Mouse (Mus musculus) CD4-positive, CD25-positive, alpha-beta regulatory T cell, adult 2 months (primary cell): ENCODE data around the gene Cib4.

Source experiments
- DNase-seq: peaks from one replicate; pipeline ENCODE4 v3.0.0-alpha.2; 2012; ENCODE audit warnings: low read depth, low spot score

Cib4 gene

DNA sequence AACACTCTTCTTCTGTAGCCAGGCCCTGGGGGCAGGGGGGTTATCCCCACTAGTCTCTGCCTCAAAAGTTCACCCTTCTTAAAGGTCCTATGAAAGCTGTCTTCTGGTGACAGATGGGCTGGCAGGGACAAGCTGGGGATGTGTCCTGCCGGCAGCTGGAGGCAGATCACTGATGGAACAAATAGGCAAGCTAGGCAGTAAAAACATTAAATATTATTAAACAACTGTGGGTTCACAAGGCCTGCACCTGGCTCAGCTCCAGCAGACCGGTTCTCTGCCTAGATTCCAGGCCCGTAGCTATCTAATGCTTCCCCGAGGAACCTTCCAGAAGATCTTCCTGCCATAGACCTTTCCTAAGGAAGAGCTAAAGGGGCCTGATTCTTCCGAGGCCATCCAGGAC lies 27.5 kb downstream of the Cib4 start:
- no peak for DNase-seq

DNA sequence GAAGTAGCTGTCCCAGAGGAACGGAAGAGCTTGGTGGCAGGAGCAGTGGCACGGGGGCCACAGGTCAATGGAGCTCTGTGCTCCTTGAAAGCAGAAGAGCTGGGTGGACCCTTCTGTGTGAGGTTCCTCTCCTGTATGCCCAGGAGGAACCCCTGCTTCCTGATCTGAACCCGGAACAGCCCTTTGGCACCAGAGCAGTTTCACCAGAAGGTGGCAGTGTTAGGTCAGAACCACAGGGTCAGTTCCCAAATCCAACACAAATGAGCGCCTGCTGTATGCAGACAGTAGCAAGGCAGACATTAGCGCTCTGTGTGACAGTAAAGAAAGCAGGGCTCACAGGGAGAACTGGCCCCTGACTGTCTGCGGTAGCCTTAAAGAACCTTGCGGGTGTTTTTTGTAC lies 29.3 kb downstream of the Cib4 start:
- peak; percentile 67 for DNase-seq

DNA sequence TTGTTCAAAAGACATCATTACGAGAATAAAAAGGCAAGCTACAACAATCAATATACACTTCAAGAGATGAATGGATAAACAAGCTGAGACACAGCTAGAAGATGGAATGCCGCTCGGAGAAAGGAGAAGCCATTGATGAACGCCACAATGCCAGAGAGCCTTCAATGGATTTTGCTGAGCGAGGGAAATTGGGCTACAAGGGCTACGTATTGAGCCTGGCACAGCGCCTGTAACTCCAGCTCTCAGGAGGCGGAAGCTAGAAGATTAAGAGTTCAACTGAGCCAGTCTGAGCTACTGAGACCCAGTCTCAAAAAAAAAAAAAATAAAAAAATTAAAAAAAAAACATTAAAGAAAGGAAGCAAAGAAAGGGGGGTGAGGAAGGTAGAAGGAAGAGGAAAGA lies 32.5 kb downstream of the Cib4 start:
- DNase-seq = no peak

DNA sequence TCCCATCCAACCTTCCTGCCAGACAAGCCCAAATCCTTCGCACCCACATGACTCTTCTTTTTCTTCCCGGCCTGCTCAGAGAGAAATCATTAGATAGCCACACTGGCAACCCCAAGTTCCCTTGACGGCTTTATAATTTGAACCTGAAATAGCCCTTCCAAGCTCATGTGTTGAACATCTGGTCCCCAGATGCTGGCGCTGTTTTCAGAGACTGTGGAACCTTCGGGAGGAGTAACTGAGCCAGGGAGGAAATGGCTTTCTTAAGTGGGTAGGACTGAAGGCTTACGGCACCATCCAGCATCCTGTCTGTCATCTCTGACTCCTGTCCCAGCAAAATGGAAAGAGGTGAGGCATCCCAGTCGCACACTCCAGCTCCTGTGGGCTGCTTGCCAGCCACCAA lies 48.3 kb downstream of the Cib4 start:
- no peak for DNase-seq

DNA sequence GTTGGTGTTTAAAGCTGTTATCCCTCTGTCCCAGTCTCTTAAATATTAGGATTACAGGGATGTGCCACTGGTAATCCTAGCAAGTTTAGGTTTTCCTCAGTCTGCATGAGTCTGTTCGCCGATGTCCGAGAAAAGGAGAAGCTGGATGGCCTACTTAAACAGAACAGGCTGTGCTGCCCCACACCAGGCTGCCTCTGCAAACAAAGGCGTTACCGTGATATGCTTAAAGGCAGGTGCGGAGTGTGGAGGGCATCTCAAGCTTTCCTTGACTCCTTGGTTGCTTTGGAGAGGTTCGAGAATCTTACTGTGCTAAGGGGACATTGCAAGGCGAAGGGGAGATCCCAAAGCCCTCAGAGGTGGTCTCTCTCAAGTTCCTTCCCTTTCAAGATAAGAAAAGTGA lies 48.8 kb downstream of the Cib4 start:
- no peak for DNase-seq

DNA sequence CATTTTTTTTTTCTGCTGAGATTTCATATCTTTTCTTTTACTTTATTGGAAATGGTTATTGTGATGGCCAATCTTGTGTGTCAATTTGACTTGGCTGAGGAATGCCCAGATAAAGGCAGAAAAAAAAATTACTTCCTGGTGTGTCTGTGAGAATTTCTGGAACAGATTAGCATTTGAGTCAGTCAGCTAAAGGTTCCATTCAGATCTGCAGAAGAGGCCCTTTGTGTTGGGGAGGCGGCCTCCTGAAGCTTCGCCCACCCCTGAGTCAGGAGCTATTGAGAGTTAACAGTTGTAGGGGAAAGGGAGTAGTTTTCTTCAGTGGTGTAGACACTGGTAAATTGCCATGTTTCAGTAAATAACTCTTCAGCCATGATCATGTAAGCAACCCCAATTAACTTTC lies 50.3 kb downstream of the Cib4 start:
- no peak for DNase-seq

DNA sequence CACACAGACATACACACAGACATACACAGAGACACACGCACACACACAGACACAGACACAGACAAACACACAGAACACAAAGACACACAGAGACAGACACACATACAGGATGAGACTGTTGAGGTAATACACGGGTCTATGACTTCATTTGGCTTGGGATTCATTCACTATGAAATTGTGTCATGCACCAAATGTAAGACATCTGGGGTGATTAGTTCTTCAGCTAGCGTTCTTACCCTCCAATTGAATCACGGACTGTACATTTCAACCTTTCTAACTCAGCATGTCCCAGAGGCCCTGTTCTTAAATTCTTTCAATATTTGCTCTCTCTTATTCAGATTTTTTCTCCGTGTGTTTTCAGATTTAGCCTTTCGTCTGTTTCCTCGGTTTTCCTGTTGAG lies 51.0 kb downstream of the Cib4 start:
- DNase-seq = no peak

DNA sequence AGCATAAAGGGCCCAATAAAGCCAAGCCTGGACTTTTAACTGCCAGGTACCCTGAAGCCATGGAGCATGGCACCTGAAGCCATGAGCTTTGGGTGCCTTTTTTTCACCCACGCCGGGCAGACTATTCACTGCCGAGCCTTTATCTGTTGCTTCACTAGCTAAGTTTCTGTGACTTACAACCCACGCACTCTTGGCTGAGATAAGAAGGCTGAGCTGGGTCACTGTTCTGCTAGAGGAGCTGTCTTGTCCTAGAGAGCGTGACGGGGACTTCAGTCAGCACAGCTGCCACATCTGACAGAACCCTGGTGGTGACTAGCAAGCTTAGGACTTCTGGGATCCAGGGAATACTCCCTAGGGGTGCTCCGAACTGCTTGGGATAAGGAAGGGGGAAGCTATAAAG lies 51.9 kb downstream of the Cib4 start:
- no peak for DNase-seq

DNA sequence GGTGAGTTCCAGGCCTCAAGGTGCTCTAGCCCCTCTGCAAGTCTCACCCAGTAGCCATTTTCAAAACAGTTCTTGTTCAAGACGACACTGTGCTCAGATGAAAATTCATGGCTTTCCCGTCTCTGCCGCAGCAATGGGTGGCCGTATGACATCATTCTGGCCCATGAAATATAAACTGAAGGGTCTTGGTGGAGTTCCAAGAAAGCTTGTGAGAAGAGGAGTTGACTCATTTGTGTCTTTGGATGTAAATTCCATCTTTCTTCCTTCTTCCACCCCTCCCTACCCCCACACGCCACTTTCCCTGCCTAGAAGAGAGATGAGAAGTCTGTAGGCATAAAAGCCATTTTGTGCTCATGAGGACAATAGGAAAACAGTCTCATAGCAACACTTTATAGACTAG lies 54.8 kb downstream of the Cib4 start:
- DNase-seq = no peak

DNA sequence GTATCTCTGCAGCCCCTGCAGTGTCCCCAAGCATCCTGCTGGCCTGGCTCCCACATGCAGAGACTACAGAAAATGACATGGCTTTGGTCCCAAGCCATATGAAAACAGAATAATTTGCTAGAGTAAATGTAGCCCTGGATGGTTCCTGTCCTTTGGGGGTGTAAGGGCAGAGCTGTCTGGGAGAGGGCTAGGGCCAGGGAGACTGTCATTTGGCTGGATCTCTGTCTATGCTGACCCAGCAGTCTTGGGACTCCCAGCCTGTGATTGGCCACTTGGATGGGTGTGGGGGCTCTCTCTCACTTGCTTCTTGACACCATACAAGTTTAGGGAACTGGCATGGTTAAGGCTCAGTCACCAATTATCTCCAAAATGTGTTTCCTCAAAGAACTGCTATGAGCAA lies 55.4 kb downstream of the Cib4 start:
- no peak for DNase-seq

DNA sequence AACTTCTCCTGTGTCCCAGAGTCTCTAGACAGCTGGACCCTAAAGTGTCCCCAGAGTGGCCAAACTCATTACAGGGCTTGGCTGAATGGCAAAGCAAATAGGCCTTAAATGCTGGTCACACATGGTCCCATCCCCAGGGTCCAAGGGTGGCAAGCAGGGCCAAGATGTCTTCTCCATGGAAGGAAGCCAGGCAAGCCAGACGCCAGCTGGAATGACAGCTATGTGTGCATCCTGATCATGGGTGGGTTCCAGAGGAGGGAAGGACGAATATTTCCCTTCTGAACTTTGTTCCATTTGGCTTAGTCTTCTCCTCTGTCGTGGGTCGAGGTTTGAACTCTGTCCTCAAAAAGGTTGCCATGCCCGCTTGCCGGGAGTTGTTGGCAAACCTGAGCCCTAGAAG lies 60.5 kb downstream of the Cib4 start:
- DNase-seq = no peak

DNA sequence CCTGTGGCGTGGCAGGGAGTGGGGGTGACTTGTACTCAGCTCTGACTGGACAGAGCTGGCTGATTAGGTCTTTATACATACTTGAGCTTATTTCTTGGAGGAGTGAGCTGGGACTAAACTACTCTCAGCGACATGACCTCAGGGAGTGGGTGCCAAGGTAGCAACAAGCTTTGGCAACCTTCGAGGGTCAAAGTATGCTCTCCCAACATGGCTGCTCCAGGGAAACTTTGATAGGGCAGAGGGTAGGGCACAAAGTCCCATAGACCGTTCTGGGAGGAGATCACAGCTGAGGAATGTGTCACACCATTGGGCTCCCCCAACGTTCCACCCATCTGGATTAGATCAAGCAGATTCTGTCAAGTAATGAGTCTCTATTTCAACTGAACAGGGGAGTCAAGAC lies 61.0 kb downstream of the Cib4 start:
- no peak for DNase-seq

DNA sequence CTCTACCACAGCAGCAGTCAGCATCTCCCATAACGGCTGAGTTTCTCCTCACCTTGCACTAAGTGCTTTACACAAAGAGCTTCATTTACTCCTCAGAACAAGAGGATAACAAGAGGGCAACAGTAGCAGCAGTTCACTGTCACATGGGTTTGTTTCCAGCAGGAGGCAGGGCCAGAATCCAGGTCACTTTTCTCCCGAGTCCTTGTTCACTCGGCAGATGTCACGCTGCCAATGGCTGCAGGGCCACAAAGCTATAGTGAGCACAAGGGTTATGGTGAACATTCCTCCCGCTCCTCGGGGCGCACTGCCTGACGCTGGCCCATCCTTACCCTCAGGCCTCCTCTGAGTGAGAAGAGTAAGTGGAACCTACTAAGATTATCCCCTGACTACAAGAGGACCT lies 62.1 kb downstream of the Cib4 start:
- no peak for DNase-seq

DNA sequence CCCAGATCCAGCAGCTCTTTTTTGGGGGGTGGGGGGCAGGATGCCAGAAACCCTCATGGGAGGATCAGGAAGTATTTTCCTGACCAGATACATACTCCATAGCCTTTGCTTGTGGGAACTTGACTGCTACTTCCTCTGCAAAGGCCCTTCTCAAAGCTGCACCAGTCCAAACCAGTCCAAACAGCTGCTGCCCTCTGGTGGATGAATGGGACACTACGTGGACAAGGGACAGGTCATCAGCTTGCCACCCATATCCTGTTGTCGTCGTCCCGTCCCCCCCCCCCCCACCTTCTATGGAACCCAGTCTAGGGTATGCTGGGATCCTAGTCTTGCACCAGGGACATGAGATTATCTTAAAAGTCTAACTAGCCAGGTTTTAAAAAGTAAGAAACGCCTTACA lies 63.3 kb downstream of the Cib4 start:
- peak; percentile 71 for DNase-seq

DNA sequence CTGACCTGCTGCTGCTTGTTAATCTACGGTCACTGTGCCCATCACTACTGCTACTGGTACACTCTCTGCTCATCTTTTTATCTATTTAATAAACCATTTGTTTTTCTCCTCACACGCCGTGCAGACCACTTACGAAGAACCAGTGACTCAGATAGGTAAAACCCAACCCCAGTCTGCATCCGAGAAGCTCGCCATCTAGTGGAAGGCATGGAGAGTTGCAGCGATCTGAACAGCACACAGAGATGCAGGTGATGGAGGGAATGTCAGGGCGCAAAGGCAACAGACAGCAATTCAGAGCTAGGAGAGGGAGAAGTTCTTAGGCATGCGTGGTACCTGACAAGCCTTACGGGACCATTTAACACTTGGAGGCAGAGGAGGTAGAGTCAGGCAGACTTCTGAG lies 69.1 kb downstream of the Cib4 start:
- DNase-seq = peak; percentile 48

DNA sequence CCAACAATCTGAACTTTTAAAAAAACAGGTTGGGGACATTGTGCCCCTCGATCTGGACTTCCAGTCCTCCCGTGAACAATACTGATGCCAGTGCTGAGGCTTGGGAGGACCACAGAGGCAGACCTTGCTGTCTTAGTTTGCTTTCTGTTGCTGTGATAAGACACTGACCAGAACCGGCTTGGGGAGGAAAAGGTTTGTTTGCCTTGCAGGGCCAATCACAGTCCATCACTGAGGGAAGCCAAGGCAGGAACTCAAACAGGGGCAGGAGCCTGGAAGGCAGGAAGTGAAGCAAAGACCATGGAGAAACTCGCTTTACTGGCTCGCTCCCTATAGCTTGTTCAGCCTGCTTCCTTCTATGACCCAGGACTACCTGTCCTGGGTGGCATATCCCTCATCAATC lies 73.5 kb downstream of the Cib4 start:
- DNase-seq = no peak

DNA sequence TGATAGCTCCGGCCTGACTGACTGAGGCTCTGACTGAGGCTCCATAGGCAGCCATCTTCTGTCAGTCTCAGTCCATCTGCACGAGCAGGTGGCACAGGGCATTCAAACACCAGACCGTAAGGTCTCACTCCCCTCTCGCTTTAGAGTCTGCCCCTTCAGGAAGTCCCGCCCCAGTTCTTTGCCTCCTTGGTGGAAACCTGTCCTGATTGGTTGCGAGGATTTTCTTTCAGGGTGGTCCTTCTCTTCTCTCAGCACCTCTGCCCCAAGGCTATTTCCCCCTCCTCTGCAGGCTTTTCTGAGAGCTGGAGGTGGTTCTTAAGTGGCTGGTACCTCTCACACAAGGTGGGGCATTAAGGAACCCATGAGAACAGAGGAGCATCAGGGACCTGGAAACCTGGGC lies 75.2 kb downstream of the Cib4 start:
- DNase-seq = no peak

DNA sequence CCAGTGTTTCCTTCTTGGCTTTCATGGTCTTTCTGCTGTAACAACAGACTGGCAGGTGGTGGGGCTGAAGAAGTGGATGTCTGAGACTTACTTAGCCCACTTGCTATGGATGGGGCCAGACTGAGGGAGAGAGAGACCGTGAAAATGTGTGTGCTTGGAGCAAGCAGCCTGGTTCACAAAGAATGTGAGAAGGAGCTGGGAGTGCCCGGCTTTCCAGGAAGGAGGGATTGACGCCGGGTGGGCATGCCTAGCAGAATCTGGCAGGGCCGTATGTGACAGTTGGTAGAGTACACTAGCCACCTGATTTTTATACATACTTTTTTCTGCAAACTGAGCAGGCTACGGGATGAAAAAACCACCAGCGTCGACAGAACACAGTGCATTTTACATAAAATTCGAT lies 79.3 kb downstream of the Cib4 start:
- no peak for DNase-seq

DNA sequence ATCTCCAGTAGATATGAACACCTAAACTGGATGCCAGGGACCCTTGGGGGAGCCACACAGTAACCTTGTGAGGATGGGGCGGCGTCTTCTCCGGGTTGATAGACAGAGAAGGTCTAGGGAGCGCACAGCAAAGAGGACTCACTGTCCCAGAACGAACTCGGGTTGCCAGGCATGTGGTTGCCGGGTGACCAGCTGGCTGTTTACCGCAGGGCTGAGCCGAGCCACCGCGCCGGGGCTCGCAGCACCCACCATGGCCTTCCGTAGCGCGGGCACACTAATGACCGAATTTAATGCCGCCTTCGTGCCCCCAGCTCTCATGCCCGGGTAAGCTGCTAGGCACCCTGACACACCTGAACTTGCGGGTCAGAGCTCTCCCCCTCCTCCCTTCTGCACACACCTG lies 79.8 kb downstream of the Cib4 start, which contains the start of gene 1700001C02Rik:
1700001C02Rik (plus strand) TSS at position 187 of the 400 bp plus-strand sequence.
- DNase-seq = no peak

DNA sequence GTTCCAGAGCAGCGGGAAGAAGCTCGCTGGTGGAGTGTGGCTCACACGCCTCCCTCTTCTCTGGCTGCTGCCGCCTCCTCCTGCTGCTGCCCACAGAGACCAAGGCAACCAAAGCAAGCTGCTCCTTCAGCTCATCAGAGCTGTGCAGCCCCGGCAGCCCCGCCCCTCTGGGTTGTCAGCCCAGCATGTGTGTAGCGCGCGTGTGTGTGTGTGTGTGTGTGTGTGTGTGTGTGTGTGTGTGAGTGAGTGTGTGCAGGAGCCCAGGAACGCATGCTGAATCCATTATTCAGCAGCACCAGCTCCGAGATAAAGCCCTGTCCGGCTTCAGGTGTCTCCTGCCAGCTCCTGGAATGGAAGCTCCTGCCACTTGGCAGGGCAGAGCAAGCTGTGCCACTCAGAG lies 83.8 kb downstream of the Cib4 start, which contains the start of gene Otof:
Otof (minus strand) TSS at position 112 of the 400 bp plus-strand sequence.
- DNase-seq = no peak

DNA sequence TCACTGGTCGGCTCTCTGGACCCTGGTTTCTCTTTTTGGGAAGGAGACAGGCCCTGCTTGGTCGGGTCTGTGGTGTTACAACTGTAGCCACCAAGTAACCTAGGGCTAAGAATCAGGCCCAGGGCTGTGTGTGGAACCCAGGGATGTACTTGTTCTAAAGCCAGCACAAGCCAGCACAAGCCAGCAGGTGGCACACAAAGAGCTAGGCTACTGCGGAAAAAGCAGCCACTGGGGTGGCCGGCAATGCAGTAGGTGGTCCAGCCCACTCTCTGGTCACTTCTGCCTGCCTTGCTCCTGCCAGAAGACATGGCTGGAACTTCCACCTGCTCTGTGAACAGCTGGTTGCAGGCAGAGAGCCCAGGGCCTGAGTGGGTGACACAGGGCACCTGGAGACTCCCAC lies 85.5 kb downstream of the Cib4 start:
- DNase-seq = no peak

DNA sequence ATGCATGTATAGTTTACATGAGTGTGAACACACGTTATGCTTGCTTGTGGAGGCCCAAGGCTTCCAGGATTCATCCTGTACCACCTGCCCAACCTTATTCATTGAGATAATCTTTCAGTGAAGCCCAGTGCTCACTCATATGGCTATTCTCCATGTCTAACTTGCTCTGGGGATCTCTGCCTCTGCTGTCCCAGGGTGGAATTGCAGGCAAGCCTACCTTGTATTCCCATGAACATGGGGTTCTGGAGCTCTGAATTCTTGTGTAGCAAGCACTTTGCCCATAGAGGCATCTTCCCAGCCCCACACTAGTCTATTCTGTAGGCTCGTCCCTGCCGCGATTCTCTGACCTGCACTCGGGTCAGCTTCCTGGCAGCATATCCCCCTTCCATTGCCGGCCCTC lies 89.6 kb downstream of the Cib4 start:
- no peak for DNase-seq

DNA sequence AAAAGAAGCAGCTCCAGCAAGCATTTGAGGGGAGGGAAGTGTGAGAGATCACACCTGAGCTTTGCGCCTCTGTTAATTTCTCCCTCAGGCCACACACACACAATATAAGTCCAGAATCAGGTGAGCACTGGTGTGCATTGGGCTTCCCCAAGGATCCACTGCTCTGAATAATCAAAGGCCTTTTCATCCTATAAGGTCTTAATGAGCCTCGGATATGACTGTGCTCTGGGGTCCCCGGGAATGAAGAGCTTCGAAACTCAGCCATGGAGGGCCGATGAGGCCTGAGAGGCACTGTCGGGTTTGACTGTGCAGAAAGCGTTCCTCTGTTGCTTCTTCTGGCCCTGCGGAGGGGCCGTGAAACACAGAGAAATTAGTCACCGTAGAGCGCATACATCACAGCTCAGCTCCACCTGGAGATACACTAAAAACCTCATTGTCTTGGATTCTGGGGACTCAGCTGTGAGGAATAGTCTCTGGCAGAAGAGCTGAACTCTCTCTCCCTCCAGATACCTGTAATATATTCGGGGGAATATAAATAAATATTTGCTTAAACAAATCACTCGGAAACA lies 101.2 kb downstream of the Cib4 start:
- DNase-seq = no peak

DNA sequence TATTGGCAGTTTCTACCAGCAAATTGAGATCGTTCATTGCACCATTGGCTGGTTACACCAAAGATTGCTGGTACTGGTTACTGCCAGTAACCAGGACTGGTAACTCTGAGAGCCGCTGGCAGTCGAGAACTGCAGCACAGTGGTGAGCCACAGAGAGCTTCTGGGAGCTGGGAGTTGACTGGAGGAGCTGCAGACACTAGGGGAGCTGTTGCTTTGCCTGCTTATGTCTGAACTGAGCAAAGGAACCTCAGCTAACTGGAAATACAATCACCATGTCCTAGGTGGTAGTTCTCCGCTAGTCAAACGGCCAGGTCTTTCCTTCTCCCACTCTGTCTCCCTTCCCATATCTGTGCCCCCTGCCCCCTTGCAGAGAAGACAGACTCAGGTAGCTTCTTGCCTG lies 103.4 kb downstream of the Cib4 start:
- no peak for DNase-seq
